Mouse (Mus musculus) embryonic facial prominence, embryonic 15.5 days (tissue): ENCODE results near the gene Fam186a. TPM values are rescaled to one million over a fixed set of nuclear protein-coding genes. Genes with fewer than 3 reads are reported as not detected.

Experiments
- polyA plus RNA-seq: library from polyadenylated mRNA; unstranded; fragments of >200 nt; fragmentation: Nextera tagmentation; extraction: Ambion mirVana; gene quantifications from 2 replicates; pipeline ENCODE4 v1.2.1, GENCODE M21; 2015

Gene Fam186a
- polyA plus RNA-seq, 1 experiment from 2014 or later: 0.03 TPM

Other genes with a start within 250 kb of the Fam186a start
- gene Gpd1, start 249.5 kb downstream of the Fam186a start, polyA plus RNA-seq: 0.76 and 1.0 TPM in 2 replicates
- 178 and 181 TPM in 2 replicates for gene Cox14, start 241.4 kb downstream of the Fam186a start, polyA plus RNA-seq
- gene Cers5, start 194.2 kb downstream of the Fam186a start, polyA plus RNA-seq: 73.7 and 78.3 TPM in 2 replicates
- 87.1 and 90.8 TPM in 2 replicates for gene Lima1, start 91.6 kb downstream of the Fam186a start, polyA plus RNA-seq
- gene Larp4, start 3.0 kb upstream of the Fam186a start, polyA plus RNA-seq: 25.0 and 25.1 TPM in 2 replicates
- gene Dip2b, start 71.6 kb upstream of the Fam186a start, polyA plus RNA-seq: 11.2 and 11.5 TPM in 2 replicates